Mouse (Mus musculus): ENCODE data around the gene Lars2. TPM values are rescaled to one million over a fixed set of nuclear protein-coding genes. Genes with fewer than 3 reads are reported as not detected.

The Lars2 gene
- polyA plus RNA-seq, 1 experiment from 2014 or later, result 894 TPM

DNA sequence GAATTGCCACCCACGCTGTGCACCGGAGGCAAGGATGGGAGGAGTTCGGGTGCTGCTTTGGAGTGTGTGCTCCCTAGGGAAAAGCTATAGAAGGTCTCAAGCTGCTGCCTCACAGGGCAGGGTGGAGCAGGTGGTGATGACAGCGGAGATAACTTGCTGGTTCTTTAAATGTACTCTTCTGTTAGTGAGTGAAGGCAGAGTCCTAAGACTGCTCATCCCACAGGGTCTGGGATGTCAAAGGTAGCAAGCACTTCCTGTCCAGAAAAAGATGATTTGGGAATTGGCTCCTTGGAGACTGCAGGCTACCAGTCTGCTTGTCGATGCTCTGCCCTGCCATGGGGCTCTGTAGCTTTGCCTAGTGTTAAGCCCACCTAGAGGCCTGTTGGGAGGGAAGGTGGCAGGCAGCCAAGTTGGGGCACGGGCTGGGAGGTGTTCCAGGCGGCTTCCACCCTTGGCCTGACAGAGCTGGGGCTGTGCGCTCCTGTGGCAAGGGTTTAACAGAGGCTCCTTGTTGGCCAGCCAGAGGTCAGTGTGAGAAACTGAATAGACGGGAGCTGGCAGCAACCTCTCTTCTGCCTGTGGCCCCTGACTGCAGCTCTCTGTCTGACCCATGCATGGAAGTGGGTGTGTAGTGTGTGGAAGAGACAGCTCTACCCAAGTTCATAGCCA lies 125.3 kb downstream of the Lars2 start:
- ATAC-seq (ENCODE audit: insufficient number of reproducible peaks, low FRiP score, low TSS enrichment, low read depth), result peak; percentile 75
- Histone ChIP-seq H3K27me3 (no peaks in the 10 kb centered on the region), H3K36me3 (0 out of 2 replicates have a peak, but pooled peaks cover 5% of the 10 kb centered on the region), H3K27ac (replicated peaks) (peak overlapping the region; percentile 66), H3K4me1 (peaks cover 59% of the 10 kb centered on the region), H3K9ac (no peak overlapping the region), H3K9me3 (replicated peaks) (no peaks in the 10 kb centered on the region), H3K4me2 (replicated peaks) (no peak overlapping the region), H3K4me3 (replicated peaks) (no peak overlapping the region)
- 54% methylated on average over 9 of the region's 9 CpGs for WGBS

DNA sequence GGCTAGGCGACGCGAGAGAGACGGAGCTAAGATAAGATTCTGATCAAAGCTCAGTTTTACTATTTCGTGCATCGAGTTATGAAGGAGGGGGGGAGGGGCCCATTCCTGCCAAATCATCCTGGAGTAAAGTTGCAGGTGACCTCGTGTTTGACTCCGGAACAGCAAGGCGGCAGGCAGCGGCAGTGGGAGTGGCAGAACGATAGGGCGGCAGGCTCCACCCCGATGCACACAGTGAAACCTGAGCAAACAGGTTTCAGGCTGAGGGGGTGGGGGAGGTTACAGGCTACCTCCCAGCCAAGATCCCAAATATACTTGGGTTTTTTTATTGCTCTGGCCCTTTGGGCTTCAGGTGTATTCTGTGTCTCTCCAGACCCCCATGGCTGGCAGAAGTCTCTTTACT lies 129.9 kb downstream of the Lars2 start:
- no peaks in the 10 kb centered on the region for H3K27me3 ChIP-seq
- peaks cover 14% of the 10 kb centered on the region; the same call in 1 of the 2 replicates for H3K36me3 ChIP-seq
- peaks cover 26% of the 10 kb centered on the region for H3K4me1 ChIP-seq
- H3K9ac ChIP-seq, result no peak overlapping the region
- WGBS, result 11% methylated on average over 13 of the region's 13 CpGs
- ATAC-seq (ENCODE audit: insufficient number of reproducible peaks, low FRiP score, low TSS enrichment, low read depth), result no peak
- 0 out of 2 replicates have a peak overlapping the region, but pooled peaks have one; percentile 3 for H3K4me3 ChIP-seq (replicated peaks)
- H3K27ac ChIP-seq (replicated peaks), result no peak overlapping the region
- peak overlapping the region; percentile 28; the same call in 1 of the 2 replicates for H3K4me2 ChIP-seq (replicated peaks)
- no peaks in the 10 kb centered on the region for H3K9me3 ChIP-seq (replicated peaks)

GRCm38 (mm10) chr9:123497906-123498305 lies 131.2 kb downstream of the Lars2 start:
- Histone ChIP-seq H3K27ac (replicated peaks) (no peak overlapping the region), H3K36me3 (peaks cover 22% of the 10 kb centered on the region), H3K4me2 (replicated peaks) (no peak overlapping the region), H3K4me1 (peaks cover 15% of the 10 kb centered on the region), H3K4me3 (replicated peaks) (no peak overlapping the region), H3K27me3 (no peaks in the 10 kb centered on the region), H3K9me3 (replicated peaks) (no peaks in the 10 kb centered on the region), H3K9ac (no peak overlapping the region)
- 86% methylated on average over 5 of the region's 5 CpGs for WGBS
- ATAC-seq (ENCODE audit: insufficient number of reproducible peaks, low FRiP score, low TSS enrichment, low read depth), result no peak

DNA sequence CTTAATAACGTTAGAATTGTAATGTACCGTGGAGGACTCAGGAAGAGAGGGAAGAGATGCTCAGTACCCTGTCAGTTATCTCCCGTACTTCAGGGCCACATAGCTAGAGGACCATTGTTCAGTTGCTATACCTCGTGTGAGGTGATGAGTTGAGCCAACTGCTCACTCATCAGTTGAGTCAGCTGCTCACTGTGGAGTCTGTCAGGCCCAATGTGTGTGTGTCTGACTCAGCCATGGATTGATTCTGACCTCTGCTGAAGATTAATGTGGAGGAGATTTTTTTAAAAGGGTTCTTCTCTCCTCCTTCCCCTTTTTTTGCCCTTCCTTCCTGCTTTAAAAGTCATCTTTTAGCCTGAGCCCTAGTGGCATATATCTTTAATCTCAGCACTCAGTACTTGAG lies 133.8 kb downstream of the Lars2 start:
- H3K4me2 ChIP-seq (replicated peaks), result no peak overlapping the region
- H3K27me3 ChIP-seq, result no peaks in the 10 kb centered on the region
- H3K9ac ChIP-seq, result no peak overlapping the region
- peaks cover 30% of the 10 kb centered on the region for H3K36me3 ChIP-seq
- no peak for ATAC-seq (ENCODE audit: insufficient number of reproducible peaks, low FRiP score, low TSS enrichment, low read depth)
- no peaks in the 10 kb centered on the region for H3K9me3 ChIP-seq (replicated peaks)
- no peak overlapping the region for H3K4me3 ChIP-seq (replicated peaks)
- WGBS, result 94% methylated on average over 4 of the region's 4 CpGs
- no peak overlapping the region for H3K27ac ChIP-seq (replicated peaks)
- peaks cover 13% of the 10 kb centered on the region for H3K4me1 ChIP-seq

GRCm38 (mm10) chr9:123503171-123503834 lies 136.6 kb downstream of the Lars2 start:
- no peaks in the 10 kb centered on the region for H3K9me3 ChIP-seq (replicated peaks)
- ATAC-seq (ENCODE audit: insufficient number of reproducible peaks, low FRiP score, low TSS enrichment, low read depth), result no peak
- no peak overlapping the region for H3K9ac ChIP-seq
- no peak overlapping the region for H3K4me2 ChIP-seq (replicated peaks)
- H3K27me3 ChIP-seq, result no peaks in the 10 kb centered on the region
- H3K36me3 ChIP-seq, result peaks cover 30% of the 10 kb centered on the region
- WGBS, result 86% methylated on average over 5 of the region's 5 CpGs
- H3K4me1 ChIP-seq, result no peaks in the 10 kb centered on the region
- no peak overlapping the region for H3K27ac ChIP-seq (replicated peaks)
- H3K4me3 ChIP-seq (replicated peaks), result no peak overlapping the region

DNA sequence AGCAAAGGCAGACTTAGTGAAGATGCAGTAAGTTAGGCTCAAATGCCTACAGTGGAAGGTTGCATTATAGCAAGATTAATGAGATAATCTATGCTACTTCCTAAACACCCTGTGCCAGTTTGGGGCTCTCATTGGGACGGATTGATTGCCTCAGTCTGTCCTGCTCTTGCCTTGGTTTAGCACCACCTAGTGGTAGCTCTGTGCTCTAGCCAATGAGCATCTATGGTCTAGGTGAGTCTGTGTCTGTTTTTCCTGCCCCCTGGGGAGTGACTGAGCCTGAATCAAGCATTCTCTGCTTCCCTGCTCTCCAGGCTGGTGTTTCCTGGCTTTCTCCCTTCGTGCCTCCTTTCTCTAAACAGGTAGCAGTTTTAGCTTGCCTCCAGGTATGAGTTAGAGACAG lies 137.6 kb downstream of the Lars2 start:
- Histone ChIP-seq H3K36me3 (peaks cover 30% of the 10 kb centered on the region), H3K27me3 (no peaks in the 10 kb centered on the region), H3K4me3 (replicated peaks) (no peak overlapping the region), H3K4me1 (no peaks in the 10 kb centered on the region), H3K27ac (replicated peaks) (no peak overlapping the region), H3K4me2 (replicated peaks) (no peak overlapping the region), H3K9me3 (replicated peaks) (no peaks in the 10 kb centered on the region), H3K9ac (no peak overlapping the region)
- ATAC-seq (ENCODE audit: insufficient number of reproducible peaks, low FRiP score, low TSS enrichment, low read depth), result peak; percentile 75; the same call in 1 of the 2 replicates
- WGBS, result 4% methylated on average over 2 of the region's 2 CpGs

DNA sequence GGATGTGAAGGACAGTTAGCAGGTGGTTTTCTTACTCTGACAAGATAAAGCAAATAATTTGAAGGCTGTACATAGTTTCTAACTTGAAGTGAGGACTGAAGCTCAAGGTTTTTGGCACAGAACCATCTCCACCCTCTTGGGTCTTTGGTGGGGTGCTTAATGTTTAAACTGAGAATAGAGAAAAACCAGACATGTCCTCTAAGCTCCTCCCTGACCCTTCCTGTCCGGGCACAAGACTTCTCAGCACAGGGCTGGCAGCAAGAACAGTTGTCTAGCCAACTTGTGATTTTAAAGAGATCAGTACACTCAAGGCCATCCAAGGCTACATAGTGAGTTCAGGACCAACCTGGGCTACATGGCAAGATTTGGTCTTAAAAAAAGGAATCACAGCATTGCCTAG lies 138.9 kb downstream of the Lars2 start:
- H3K36me3 ChIP-seq, result peaks cover 32% of the 10 kb centered on the region
- no peaks in the 10 kb centered on the region for H3K4me1 ChIP-seq
- H3K27me3 ChIP-seq, result no peaks in the 10 kb centered on the region
- no peaks in the 10 kb centered on the region for H3K9me3 ChIP-seq (replicated peaks)
- ATAC-seq (ENCODE audit: insufficient number of reproducible peaks, low FRiP score, low TSS enrichment, low read depth), result no peak
- WGBS, result 64% methylated on average over 1 of the region's 1 CpGs
- no peak overlapping the region for H3K27ac ChIP-seq (replicated peaks)
- H3K4me3 ChIP-seq (replicated peaks), result no peak overlapping the region
- H3K4me2 ChIP-seq (replicated peaks), result no peak overlapping the region
- H3K9ac ChIP-seq, result no peak overlapping the region

DNA sequence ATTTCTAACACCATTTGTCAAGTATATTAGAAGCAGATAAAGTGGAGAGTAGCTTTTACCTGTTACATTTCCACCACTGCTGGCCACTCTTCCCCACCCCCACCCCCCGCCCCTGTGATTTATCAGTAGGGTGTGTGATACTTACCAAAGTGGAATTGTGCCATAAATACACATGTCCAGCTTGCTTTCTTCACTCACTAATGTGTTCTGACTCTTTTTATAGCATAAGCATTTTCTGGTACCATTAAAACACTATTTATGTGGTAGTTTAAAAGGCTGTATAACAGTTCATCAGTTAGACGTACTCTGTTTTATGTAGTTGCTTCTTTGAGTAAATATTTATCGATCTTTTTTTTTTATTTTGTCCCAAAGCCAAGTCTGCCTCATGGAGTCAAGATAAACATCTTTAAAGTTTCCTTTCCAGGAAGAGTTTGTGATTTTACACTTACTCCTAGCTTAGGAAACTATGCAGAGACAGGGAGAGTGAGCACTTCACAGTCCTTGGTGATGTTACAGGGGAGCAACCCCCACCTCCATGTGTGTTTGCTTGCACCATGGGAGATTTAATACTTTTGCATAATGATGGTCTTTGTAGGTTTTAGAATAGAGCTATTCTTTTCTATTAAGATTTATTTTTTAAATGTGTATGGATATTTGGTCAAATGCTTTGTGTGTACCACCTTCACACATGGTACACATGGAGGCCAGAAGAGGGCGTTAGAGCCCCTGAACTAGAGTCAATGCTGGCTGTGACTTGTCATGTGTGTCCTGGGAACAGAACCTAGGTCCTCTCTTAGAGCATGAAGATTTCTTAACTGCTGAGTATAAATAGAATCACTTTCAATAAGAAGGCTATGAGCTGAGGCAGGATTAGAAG lies 139.8 kb downstream of the Lars2 start:
- Histone ChIP-seq H3K9ac (no peak overlapping the region), H3K27ac (replicated peaks) (no peak overlapping the region), H3K9me3 (replicated peaks) (no peaks in the 10 kb centered on the region), H3K4me2 (replicated peaks) (no peak overlapping the region), H3K4me3 (replicated peaks) (no peak overlapping the region), H3K4me1 (no peaks in the 10 kb centered on the region), H3K36me3 (peaks cover 34% of the 10 kb centered on the region), H3K27me3 (no peaks in the 10 kb centered on the region)
- WGBS, result 77% methylated on average over 4 of the region's 4 CpGs
- no peak for ATAC-seq (ENCODE audit: insufficient number of reproducible peaks, low FRiP score, low TSS enrichment, low read depth)

DNA sequence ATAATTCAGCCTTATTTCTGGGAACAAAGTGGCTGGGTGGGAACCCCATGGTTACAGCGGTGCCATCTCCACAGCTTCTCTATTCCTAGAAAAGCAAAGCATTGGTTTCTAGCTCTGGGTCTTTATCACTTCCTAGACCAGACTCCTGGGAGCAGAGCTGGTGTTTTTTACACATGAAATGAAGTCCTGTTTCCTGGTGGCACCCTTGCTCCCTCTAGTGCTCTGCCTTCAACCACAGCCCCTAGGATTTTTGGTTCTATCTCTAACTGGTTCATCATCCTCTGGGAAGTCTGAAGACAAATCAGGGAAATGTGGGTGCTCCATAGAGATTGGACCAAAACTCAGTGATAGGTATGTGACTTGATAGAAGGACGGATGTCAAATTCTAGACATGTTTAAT lies 140.7 kb downstream of the Lars2 start:
- Histone ChIP-seq H3K9ac (no peak overlapping the region), H3K4me2 (replicated peaks) (no peak overlapping the region), H3K4me1 (no peaks in the 10 kb centered on the region), H3K27ac (replicated peaks) (no peak overlapping the region), H3K27me3 (no peaks in the 10 kb centered on the region), H3K36me3 (peaks cover 38% of the 10 kb centered on the region), H3K4me3 (replicated peaks) (no peak overlapping the region), H3K9me3 (replicated peaks) (no peaks in the 10 kb centered on the region)
- no peak for ATAC-seq (ENCODE audit: insufficient number of reproducible peaks, low FRiP score, low TSS enrichment, low read depth)
- WGBS, result 92% methylated on average over 2 of the region's 2 CpGs

DNA sequence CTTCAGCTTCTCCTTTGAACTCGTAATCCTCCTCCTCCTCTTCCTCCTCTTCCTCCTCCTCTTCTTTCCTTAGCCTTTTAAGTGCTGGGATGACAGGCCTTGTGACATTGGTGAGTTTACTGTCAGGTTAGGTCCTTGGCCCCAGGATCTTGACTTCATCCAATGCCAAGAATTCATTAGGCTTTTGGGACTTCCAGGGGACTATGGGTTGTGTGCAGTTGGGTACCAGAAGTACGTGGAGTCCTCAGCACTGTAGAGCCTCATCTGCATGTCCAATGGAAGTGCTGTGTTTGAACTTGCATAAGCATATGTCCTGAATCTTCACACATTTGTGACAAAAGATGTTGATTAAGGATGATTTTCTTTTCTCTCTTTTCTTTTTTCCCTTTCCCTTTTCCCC lies 142.3 kb downstream of the Lars2 start:
- Histone ChIP-seq H3K4me2 (replicated peaks) (no peak overlapping the region), H3K9me3 (replicated peaks) (no peaks in the 10 kb centered on the region), H3K36me3 (peaks cover 37% of the 10 kb centered on the region), H3K27ac (replicated peaks) (no peak overlapping the region), H3K9ac (no peak overlapping the region), H3K4me3 (replicated peaks) (no peak overlapping the region), H3K4me1 (no peaks in the 10 kb centered on the region), H3K27me3 (no peaks in the 10 kb centered on the region)
- WGBS, result 81% methylated on average over 2 of the region's 2 CpGs
- ATAC-seq (ENCODE audit: insufficient number of reproducible peaks, low FRiP score, low TSS enrichment, low read depth), result no peak
